Mouse (Mus musculus) retina, postnatal 1 day (tissue): ENCODE data around the gene H2-Q1.
"Not testable (repeated sequence)": the region's sequence is repeated elsewhere in the genome, so short reads cannot be mapped to it uniquely, and the experiment has no call there.

Source experiments
- DNase-seq: peaks from one replicate; pipeline ENCODE4 v3.0.0-alpha.2; 2012

Gene H2-Q1

GRCm38 (mm10) chr17:35320327-35321081 lies at the start of gene H2-Q1:
H2-Q1 (plus strand) TSS chr17:35320405.
- peak; percentile 12 for DNase-seq

GRCm38 (mm10) chr17:35272249-35272648 lies 48.0 kb upstream of the H2-Q1 start:
- no peak for DNase-seq

- DNase-seq: peak; percentile 87
Observed at GRCm38 (mm10) chr17:35274770-35275169, 45.4 kb upstream of the H2-Q1 start.

- no peak for DNase-seq
Observed at GRCm38 (mm10) chr17:35276304-35276864, 43.8 kb upstream of the H2-Q1 start.

- no peak for DNase-seq
Observed at GRCm38 (mm10) chr17:35278049-35278448, 42.2 kb upstream of the H2-Q1 start.

GRCm38 (mm10) chr17:35278957-35279688 lies 41.1 kb upstream of the H2-Q1 start:
- DNase-seq: no peak

GRCm38 (mm10) chr17:35280276-35280675 lies 39.9 kb upstream of the H2-Q1 start:
- no peak for DNase-seq

GRCm38 (mm10) chr17:35285431-35285830 lies 34.8 kb upstream of the H2-Q1 start:
- no peak for DNase-seq

GRCm38 (mm10) chr17:35295796-35296195 lies 24.4 kb upstream of the H2-Q1 start:
- DNase-seq: peak; percentile 56

- not testable (repeated sequence) for DNase-seq
Observed at GRCm38 (mm10) chr17:35300261-35300945, 19.8 kb upstream of the H2-Q1 start.

GRCm38 (mm10) chr17:35301645-35302258 lies 18.5 kb upstream of the H2-Q1 start:
- DNase-seq: peak; percentile 80

- no peak for DNase-seq
Observed at GRCm38 (mm10) chr17:35303271-35303670, 16.9 kb upstream of the H2-Q1 start.

GRCm38 (mm10) chr17:35303756-35304350 lies 16.4 kb upstream of the H2-Q1 start:
- DNase-seq: no peak

- no peak for DNase-seq
Observed at GRCm38 (mm10) chr17:35304478-35304877, 15.7 kb upstream of the H2-Q1 start.

- not testable (repeated sequence) for DNase-seq
Observed at GRCm38 (mm10) chr17:35304921-35305320, 15.3 kb upstream of the H2-Q1 start.

GRCm38 (mm10) chr17:35318671-35319070 lies 1.5 kb upstream of the H2-Q1 start:
- no peak for DNase-seq

GRCm38 (mm10) chr17:35325124-35325523 lies 4.9 kb downstream of the H2-Q1 start:
- not testable (repeated sequence) for DNase-seq

- not testable (repeated sequence) for DNase-seq
Observed at GRCm38 (mm10) chr17:35326000-35326399, 5.8 kb downstream of the H2-Q1 start.

GRCm38 (mm10) chr17:35329714-35330113 lies 9.5 kb downstream of the H2-Q1 start:
- DNase-seq: not testable (repeated sequence)

GRCm38 (mm10) chr17:35331546-35331945 lies 11.3 kb downstream of the H2-Q1 start:
- DNase-seq: not testable (repeated sequence)

- DNase-seq: peak; percentile 13
Observed at GRCm38 (mm10) chr17:35342071-35342671, 22.0 kb downstream of the H2-Q1 start, which contains the start of gene H2-Q2. H2-Q2 (plus strand) TSS chr17:35342242.
